ENCODE assay signal across 8 mouse cellular contexts in the genomic region with DNA sequence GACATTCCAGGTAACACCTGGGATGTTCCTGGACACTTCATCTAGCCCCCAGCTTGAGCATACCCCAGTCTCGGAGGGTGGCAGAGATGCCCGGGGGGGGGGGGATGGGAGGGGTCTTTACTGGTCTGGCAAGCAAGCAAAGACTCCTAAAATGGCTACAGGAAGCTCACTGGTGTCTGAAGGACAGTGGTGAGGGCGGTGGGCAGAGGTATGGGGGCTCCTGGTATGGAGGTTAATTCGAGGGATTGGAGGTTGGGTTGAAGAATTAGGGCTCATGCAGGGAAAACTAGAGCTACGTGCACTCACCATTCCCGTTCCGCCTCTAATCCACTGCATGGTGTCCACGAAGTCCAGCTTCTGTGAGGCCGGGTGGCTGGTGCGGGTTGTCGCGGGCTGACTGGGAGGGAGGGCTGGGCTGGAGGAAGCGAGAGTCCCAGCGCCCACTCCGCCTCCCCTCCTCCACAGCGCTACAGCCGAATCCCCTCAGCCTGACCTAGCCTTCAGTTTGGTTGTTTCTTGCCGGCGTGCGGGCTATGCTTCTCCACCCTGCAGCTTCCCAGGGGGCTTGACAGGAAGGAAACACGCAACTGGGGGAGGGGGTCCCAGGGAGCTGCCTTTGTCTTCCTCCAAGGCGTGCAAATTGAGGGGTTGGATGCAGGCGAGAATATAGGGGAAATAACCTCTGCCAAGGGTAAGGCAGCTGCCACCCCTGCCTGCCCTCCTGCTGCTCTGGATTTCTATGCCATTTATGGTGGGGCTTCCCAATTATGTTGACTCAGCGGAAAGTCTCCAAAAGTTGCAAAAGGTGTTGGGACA. TPM values are rescaled to one million over a fixed set of nuclear protein-coding genes. Genes with fewer than 3 reads are reported as not detected.
A peak's percentile ranks its signal among the peaks of the same experiment; 100 is the strongest.
DNase-seq lines count a peak whose midpoint lies in the region; ATAC-seq and TF ChIP-seq lines count a peak whose summit lies in the region.

A gene (minus strand): TSS at position 753 of the 816 bp plus-strand sequence.

- no peaks in the 10 kb centered on the region for H3K36me3 ChIP-seq in E14TG2a.4 (ENCODE audit: insufficient read depth, low read length)
- H3K36me3 ChIP-seq in heart, embryonic 12.5 days: no peaks in the 10 kb centered on the region
- H3K36me3 ChIP-seq in stomach, postnatal 0 days (ENCODE audit: control insufficient read depth, insufficient read depth, low read length): no peaks in the 10 kb centered on the region

- 0 out of 2 replicates have a peak within 1 kb of the TSS, but pooled peaks have one; percentile 20 for H3K4me3 ChIP-seq in E14TG2a.4 (replicated peaks; ENCODE audit: low read length)
- H3K4me3 ChIP-seq in heart, embryonic 12.5 days: peak within 1 kb of the TSS; percentile 57
- H3K4me3 ChIP-seq in stomach, postnatal 0 days (ENCODE audit: low read depth, low read length): peak within 1 kb of the TSS; percentile 40

- H3K4me1 ChIP-seq in E14TG2a.4 (replicated peaks; ENCODE audit: low read depth, low read length): 0 out of 2 replicates have a peak, but pooled peaks cover 5% of the 10 kb centered on the region
- no peaks in the 10 kb centered on the region for H3K4me1 ChIP-seq in heart, embryonic 12.5 days (replicated peaks)
- no peaks in the 10 kb centered on the region for H3K4me1 ChIP-seq in stomach, postnatal 0 days (replicated peaks; ENCODE audit: control insufficient read depth, insufficient read depth)

- H3K4me2 ChIP-seq in heart, embryonic 12.5 days: peak within 1 kb of the TSS; percentile 75
- peak within 1 kb of the TSS; percentile 56 for H3K4me2 ChIP-seq in stomach, postnatal 0 days (replicated peaks; ENCODE audit: low read depth)

- no peak within 1 kb of the TSS; the same call in 1 of the 2 replicates for H3K27ac ChIP-seq in heart, embryonic 12.5 days (ENCODE audit: poor library complexity, severe bottlenecking)
- peak within 1 kb of the TSS; percentile 24; the same call in 1 of the 2 replicates for H3K27ac ChIP-seq in stomach, postnatal 0 days (replicated peaks)

- H3K27me3 ChIP-seq in E14TG2a.4 (ENCODE audit: insufficient read depth, low read length): no peaks in the 10 kb centered on the region
- no peaks in the 10 kb centered on the region for H3K27me3 ChIP-seq in heart, embryonic 12.5 days (replicated peaks)
- no peaks in the 10 kb centered on the region for H3K27me3 ChIP-seq in stomach, postnatal 0 days (ENCODE audit: control insufficient read depth, insufficient read depth, low read length)

- H3K9ac ChIP-seq in heart, embryonic 12.5 days: peak within 1 kb of the TSS; percentile 65
- H3K9ac ChIP-seq in stomach, postnatal 0 days (ENCODE audit: low read length): peak within 1 kb of the TSS; percentile 47

- TF ChIP-seq EP300 in stomach, postnatal 0 days (optimal IDR thresholded peaks at IDR 0.05): no peak

- ATAC-seq in heart, embryonic 12.5 days (ENCODE audit: insufficient number of reproducible peaks, low FRiP score): peak; percentile 74
- peak; percentile 76 for ATAC-seq in megakaryocyte progenitor cell, adult 5-6 weeks (replicated peaks; ENCODE audit: poor library complexity)
- 0 out of 2 replicates have a peak, but pooled peaks have one; percentile 42 for ATAC-seq in stomach, postnatal 0 days (ENCODE audit: low FRiP score, low TSS enrichment)

- WGBS in heart, embryonic 12.5 days: 16% methylated on average over 23 of the region's 24 CpGs
- WGBS in stomach, postnatal 0 days: 17% methylated on average over 23 of the region's 24 CpGs

- TF ChIP-seq CTCF in E14TG2a.4 (conservative IDR thresholded peaks at IDR 0.05; ENCODE audit: low read length): no peak
- TF ChIP-seq CTCF in stomach, postnatal 0 days (IDR thresholded peaks at IDR 0.05; ENCODE audit: low read depth): no peak

- H3K9me3 ChIP-seq in E14TG2a.4 (ENCODE audit: low read length): no peaks in the 10 kb centered on the region
- H3K9me3 ChIP-seq in heart, embryonic 12.5 days (replicated peaks): no peaks in the 10 kb centered on the region
- H3K9me3 ChIP-seq in stomach, postnatal 0 days (ENCODE audit: control insufficient read depth, low read length): no peaks in the 10 kb centered on the region

- peak in 1 of 2 experiments; percentile 12 for DNase-seq in adrenal gland, adult 18-20 months (ENCODE audit: low spot score in 2 of 2)
- DNase-seq in embryo, embryonic 9.5 days (ENCODE audit: extremely low spot score): peak; percentile 31
- DNase-seq in layer of hippocampus, postnatal 14 days (ENCODE audit: low spot score in 2 of 2): peak in 1 of 2 experiments; percentile 11
- peak; percentile 21 for DNase-seq in stomach, postnatal 0 days (ENCODE audit: low spot score)
- DNase-seq in thymus, postnatal 25 days: no peak

RNA-seq across cellular contexts. Expression of the gene that starts here (rescaled TPM):
- 10 to 100 TPM; 10.3 to 14.5 TPM for total RNA-seq in adrenal gland, adult 18-20 months (2021)
- 11.2 and 12.7 TPM in 2 replicates for polyA plus RNA-seq in heart, embryonic 12.5 days (2016; fragmentation: Nextera tagmentation; extraction: Ambion mirVana)
- 100 to 1,000 TPM; 223 to 242 TPM for total RNA-seq in layer of hippocampus, postnatal 14 days (2021)
- total RNA-seq in megakaryocyte progenitor cell, adult 5-6 weeks (2015): 0.49 and 0.52 TPM in 2 replicates
- total RNA-seq in megakaryocyte progenitor cell, adult 5-6 weeks (2017): 0.17 and 1.2 TPM in 2 replicates
- polyA plus RNA-seq in stomach, postnatal 0 days (2015; fragmentation: Nextera tagmentation; extraction: Ambion mirVana): 5.4 and 6.2 TPM in 2 replicates

Comparison
In these comparisons a context has a peak if more than half of its experiments do, and no peak if none do; other contexts are left out.
1. RNA of the gene that starts here (total RNA-seq): 223 to 242 TPM in layer of hippocampus, postnatal 14 days; 10.3 to 14.5 TPM in adrenal gland, adult 18-20 months and 0.17 to 1.2 TPM in megakaryocyte progenitor cell, adult 5-6 weeks; every median in the first group is over 10 times any median in the second.
2. Peak in every context shown above with its lines, with median percentiles within 50 percentile points of each other: H3K4me3 ChIP-seq and ATAC-seq.